Mouse (Mus musculus): ENCODE measurements around the gene Adamtsl4. TPM values are rescaled to one million over a fixed set of nuclear protein-coding genes. Genes with fewer than 3 reads are reported as not detected.
A peak's percentile ranks its signal among the peaks of the same experiment; 100 is the strongest.

Gene Adamtsl4
- total and polyA plus RNA-seq, 3 experiments, result 39.2 to 51.4 (median 46.2) TPM

GRCm38 (mm10) chr3:95651391-95652203 lies 36.1 kb downstream of the Adamtsl4 start:
- no peak overlapping the region for H3K4me3 ChIP-seq
- TF ChIP-seq CTCF (IDR thresholded peaks at IDR 0.05) (no peak), EP300 (IDR thresholded peaks at IDR 0.05; ENCODE audit: insufficient read depth, low read depth, low read length) (no peak), POLR2A (IDR thresholded peaks at IDR 0.05; ENCODE audit: insufficient read depth, low read depth, low read length) (no peak)
- peak overlapping the region; percentile 95 for H3K27ac ChIP-seq
- DNase-seq, result no peak
- peaks cover 34% of the 10 kb centered on the region for H3K4me1 ChIP-seq (ENCODE audit: control insufficient read depth, insufficient read depth, low read length)
- H3K36me3 ChIP-seq (ENCODE audit: control insufficient read depth, insufficient read depth, low read length), result peaks cover 4% of the 10 kb centered on the region
- no peaks in the 10 kb centered on the region for H3K27me3 ChIP-seq (ENCODE audit: control insufficient read depth, insufficient read depth, low read length)
- H3K79me2 ChIP-seq (replicated peaks; ENCODE audit: control insufficient read depth, insufficient read depth, low read length), result no peaks in the 10 kb centered on the region
- intact Hi-C loops (cut with DNase I), result no loop called here
- H3K9ac ChIP-seq (ENCODE audit: low read depth, low read length), result no peak overlapping the region
- WGBS, result 87% methylated on average over 16 of the region's 16 CpGs

DNA sequence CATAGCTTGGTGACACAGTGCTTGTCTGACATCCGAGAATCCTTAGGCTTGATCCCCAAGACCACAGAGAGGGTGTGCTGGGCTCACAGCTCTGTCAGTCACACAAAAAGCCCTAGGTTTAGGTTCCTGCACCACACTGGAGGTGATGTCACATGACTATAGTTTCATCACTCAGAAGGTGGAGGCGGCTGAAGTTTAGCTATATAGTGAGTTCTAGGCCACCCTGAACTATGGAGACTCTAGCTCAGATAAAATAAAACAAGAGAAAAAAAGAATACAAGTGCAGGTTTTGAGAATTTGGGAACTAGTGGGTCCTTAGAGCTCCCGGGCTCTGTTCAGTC lies 36.7 kb downstream of the Adamtsl4 start:
- Histone ChIP-seq H3K79me2 (replicated peaks; ENCODE audit: control insufficient read depth, insufficient read depth, low read length) (no peaks in the 10 kb centered on the region), H3K4me3 (no peak overlapping the region), H3K27me3 (ENCODE audit: control insufficient read depth, insufficient read depth, low read length) (no peaks in the 10 kb centered on the region), H3K27ac (peak overlapping the region; percentile 95), H3K4me1 (ENCODE audit: control insufficient read depth, insufficient read depth, low read length) (peaks cover 32% of the 10 kb centered on the region), H3K9ac (ENCODE audit: low read depth, low read length) (peak overlapping the region; percentile 49; the same call in 1 of the 2 replicates), H3K36me3 (ENCODE audit: control insufficient read depth, insufficient read depth, low read length) (peaks cover 4% of the 10 kb centered on the region)
- intact Hi-C loops (cut with DNase I), result no loop called here
- TF ChIP-seq CTCF (IDR thresholded peaks at IDR 0.05) (no peak), EP300 (IDR thresholded peaks at IDR 0.05; ENCODE audit: insufficient read depth, low read depth, low read length) (no peak), POLR2A (IDR thresholded peaks at IDR 0.05; ENCODE audit: insufficient read depth, low read depth, low read length) (no peak)
- no peak for DNase-seq
- WGBS, result 71% methylated on average over 3 of the region's 3 CpGs

DNA sequence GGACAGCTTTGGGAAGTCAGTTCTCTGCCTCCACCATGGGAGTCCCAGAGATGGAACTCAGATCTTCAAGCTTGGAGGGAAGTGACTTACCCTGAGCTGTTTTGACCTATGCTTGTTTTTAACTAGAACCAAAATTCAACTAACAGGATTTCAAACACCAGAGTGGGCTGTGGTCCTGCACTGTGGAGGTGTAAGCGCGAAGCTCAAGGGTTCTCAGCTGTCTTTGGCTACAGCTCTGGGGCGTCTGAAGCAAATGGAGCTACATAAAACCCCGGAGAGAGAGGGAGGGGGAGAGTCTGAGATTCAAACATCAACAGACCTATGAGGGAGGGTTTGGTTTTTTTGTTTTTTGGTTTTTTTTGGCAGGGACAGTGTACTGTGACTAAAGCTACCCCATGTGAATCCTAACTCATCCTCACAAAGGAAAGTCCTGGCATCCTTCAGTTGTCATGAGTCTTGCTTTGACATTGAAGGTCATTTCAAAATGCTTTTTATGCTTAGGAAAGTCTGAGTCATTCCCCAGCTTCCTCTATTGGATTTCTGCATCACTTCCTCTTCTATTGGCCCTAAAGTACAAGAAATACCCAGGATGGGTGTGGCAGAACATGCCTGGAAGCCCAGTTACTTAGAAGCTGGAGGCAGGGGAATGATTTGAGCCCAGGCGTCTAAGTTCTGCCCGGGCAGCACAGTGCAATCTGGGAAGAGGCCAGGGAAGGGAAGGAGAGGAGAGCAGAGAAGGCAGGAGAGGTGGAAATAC lies 37.3 kb downstream of the Adamtsl4 start:
- H3K27ac ChIP-seq, result peak overlapping the region; percentile 95
- peak overlapping the region; percentile 49; the same call in 1 of the 2 replicates for H3K9ac ChIP-seq (ENCODE audit: low read depth, low read length)
- H3K4me1 ChIP-seq (ENCODE audit: control insufficient read depth, insufficient read depth, low read length), result peaks cover 31% of the 10 kb centered on the region
- 25% methylated on average over 6 of the region's 6 CpGs for WGBS
- H3K36me3 ChIP-seq (ENCODE audit: control insufficient read depth, insufficient read depth, low read length), result peaks cover 4% of the 10 kb centered on the region
- DNase-seq, result peak; percentile 70 to 78
- H3K27me3 ChIP-seq (ENCODE audit: control insufficient read depth, insufficient read depth, low read length), result no peaks in the 10 kb centered on the region
- no peaks in the 10 kb centered on the region for H3K79me2 ChIP-seq (replicated peaks; ENCODE audit: control insufficient read depth, insufficient read depth, low read length)
- TF ChIP-seq POLR2A (IDR thresholded peaks at IDR 0.05; ENCODE audit: insufficient read depth, low read depth, low read length) (0 out of 2 replicates have a peak, but pooled peaks have one; percentile 29), CTCF (IDR thresholded peaks at IDR 0.05) (no peak), EP300 (IDR thresholded peaks at IDR 0.05; ENCODE audit: insufficient read depth, low read depth, low read length) (peak; percentile 35; the same call in 1 of the 2 replicates)
- no peak overlapping the region for H3K4me3 ChIP-seq
- intact Hi-C loops (cut with DNase I), result no loop called here

DNA sequence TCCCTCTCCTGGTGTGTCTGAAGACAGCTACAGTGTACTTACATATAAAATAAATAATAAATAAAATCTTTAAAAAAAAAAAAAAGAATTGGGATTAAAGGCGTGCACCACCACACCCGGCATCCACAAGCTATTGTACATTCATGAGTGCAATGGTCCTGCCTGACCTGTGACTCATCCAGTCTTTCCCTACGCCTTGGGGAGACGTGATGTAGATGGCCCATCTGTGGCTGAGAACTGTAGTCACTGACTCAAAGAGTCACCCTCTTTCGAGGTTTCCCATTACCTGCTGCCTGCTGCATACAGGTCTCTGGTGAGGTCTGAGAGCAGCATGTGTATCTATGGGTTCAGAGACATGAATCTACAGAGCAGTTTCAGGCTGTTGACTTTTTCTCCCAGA lies 39.7 kb downstream of the Adamtsl4 start:
- Histone ChIP-seq H3K27me3 (ENCODE audit: control insufficient read depth, insufficient read depth, low read length) (no peaks in the 10 kb centered on the region), H3K79me2 (replicated peaks; ENCODE audit: control insufficient read depth, insufficient read depth, low read length) (no peaks in the 10 kb centered on the region), H3K9ac (ENCODE audit: low read depth, low read length) (no peak overlapping the region), H3K36me3 (ENCODE audit: control insufficient read depth, insufficient read depth, low read length) (peaks cover 2% of the 10 kb centered on the region; the same call in 1 of the 2 replicates), H3K4me1 (ENCODE audit: control insufficient read depth, insufficient read depth, low read length) (peaks cover 22% of the 10 kb centered on the region), H3K4me3 (no peak overlapping the region), H3K27ac (no peak overlapping the region)
- 87% methylated on average over 5 of the region's 5 CpGs for WGBS
- no peak for DNase-seq
- intact Hi-C loops (cut with DNase I), result no loop called here
- TF ChIP-seq POLR2A (IDR thresholded peaks at IDR 0.05; ENCODE audit: insufficient read depth, low read depth, low read length) (no peak), CTCF (IDR thresholded peaks at IDR 0.05) (no peak), EP300 (IDR thresholded peaks at IDR 0.05; ENCODE audit: insufficient read depth, low read depth, low read length) (no peak)

- Histone ChIP-seq H3K27me3 (ENCODE audit: control insufficient read depth, insufficient read depth, low read length) (no peaks in the 10 kb centered on the region), H3K79me2 (replicated peaks; ENCODE audit: control insufficient read depth, insufficient read depth, low read length) (no peaks in the 10 kb centered on the region), H3K9ac (ENCODE audit: low read depth, low read length) (no peak overlapping the region), H3K4me3 (no peak overlapping the region), H3K4me1 (ENCODE audit: control insufficient read depth, insufficient read depth, low read length) (peaks cover 7% of the 10 kb centered on the region), H3K27ac (peak overlapping the region; percentile 51), H3K36me3 (ENCODE audit: control insufficient read depth, insufficient read depth, low read length) (no peaks in the 10 kb centered on the region)
- TF ChIP-seq EP300 (IDR thresholded peaks at IDR 0.05; ENCODE audit: insufficient read depth, low read depth, low read length), result no peak
- peak in 1 of 2 experiments; percentile 77 for DNase-seq
- intact Hi-C loops (cut with DNase I), result no loop called here
- 47% methylated on average over 10 of the region's 10 CpGs for WGBS
Measured at GRCm38 (mm10) chr3:95645313-95646235, 42.1 kb downstream of the Adamtsl4 start.
